Mouse (Mus musculus): ENCODE data around the gene Chmp6.

Chmp6 gene

GRCm38 (mm10) chr11:119935457-119935856 lies 22.2 kb downstream of the Chmp6 start:
- peak; percentile 50 to 73 for DNase-seq (ENCODE audit: low read depth in 2 of 2, low spot score in 2 of 2)

- DNase-seq (ENCODE audit: low read depth in 2 of 2, low spot score in 2 of 2), result no peak
Observed at GRCm38 (mm10) chr11:119936456-119936855, 23.2 kb downstream of the Chmp6 start.

GRCm38 (mm10) chr11:119937216-119937615 lies 24.0 kb downstream of the Chmp6 start:
- no peak for DNase-seq (ENCODE audit: low read depth in 2 of 2, low spot score in 2 of 2)

GRCm38 (mm10) chr11:119937772-119938502 lies 24.7 kb downstream of the Chmp6 start:
- DNase-seq (ENCODE audit: low read depth in 2 of 2, low spot score in 2 of 2), result no peak

GRCm38 (mm10) chr11:119939073-119939710 lies 26.0 kb downstream of the Chmp6 start:
- no peak for DNase-seq (ENCODE audit: low read depth in 2 of 2, low spot score in 2 of 2)

- DNase-seq (ENCODE audit: low read depth in 2 of 2, low spot score in 2 of 2), result no peak
Observed at GRCm38 (mm10) chr11:119939711-119940106, 26.5 kb downstream of the Chmp6 start.

GRCm38 (mm10) chr11:119940142-119940541 lies 26.9 kb downstream of the Chmp6 start:
- DNase-seq (ENCODE audit: low read depth in 2 of 2, low spot score in 2 of 2), result no peak

GRCm38 (mm10) chr11:119941794-119942193 lies 28.6 kb downstream of the Chmp6 start:
- DNase-seq (ENCODE audit: low read depth in 2 of 2, low spot score in 2 of 2), result no peak

- no peak for DNase-seq (ENCODE audit: low read depth in 2 of 2, low spot score in 2 of 2)
Observed at GRCm38 (mm10) chr11:119942201-119942726, 29.0 kb downstream of the Chmp6 start.

- DNase-seq (ENCODE audit: low read depth in 2 of 2, low spot score in 2 of 2), result peak; percentile 98 to 99
Observed at GRCm38 (mm10) chr11:119942727-119943427, 29.6 kb downstream of the Chmp6 start, which contains the start of gene Baiap2. Gene Baiap2, plus strand, starts transcription at chr11:119942763.

GRCm38 (mm10) chr11:119943428-119943988 lies 30.3 kb downstream of the Chmp6 start:
- peak in 1 of 2 experiments; percentile 35 for DNase-seq (ENCODE audit: low read depth in 2 of 2, low spot score in 2 of 2)

- no peak for DNase-seq (ENCODE audit: low read depth in 2 of 2, low spot score in 2 of 2)
Observed at GRCm38 (mm10) chr11:119945343-119945742, 32.1 kb downstream of the Chmp6 start.

GRCm38 (mm10) chr11:119947426-119947825 lies 34.2 kb downstream of the Chmp6 start:
- no peak for DNase-seq (ENCODE audit: low read depth in 2 of 2, low spot score in 2 of 2)

GRCm38 (mm10) chr11:119947897-119948296 lies 34.7 kb downstream of the Chmp6 start:
- DNase-seq (ENCODE audit: low read depth in 2 of 2, low spot score in 2 of 2), result no peak

- DNase-seq (ENCODE audit: low read depth in 2 of 2, low spot score in 2 of 2), result no peak
Observed at GRCm38 (mm10) chr11:119948305-119948704, 35.1 kb downstream of the Chmp6 start.

- DNase-seq (ENCODE audit: low read depth in 2 of 2, low spot score in 2 of 2), result no peak
Observed at GRCm38 (mm10) chr11:119948803-119949202, 35.6 kb downstream of the Chmp6 start.

- DNase-seq (ENCODE audit: low read depth in 2 of 2, low spot score in 2 of 2), result no peak
Observed at GRCm38 (mm10) chr11:119950535-119950934, 37.3 kb downstream of the Chmp6 start.

GRCm38 (mm10) chr11:119951326-119951725 lies 38.1 kb downstream of the Chmp6 start:
- DNase-seq (ENCODE audit: low read depth in 2 of 2, low spot score in 2 of 2), result no peak

GRCm38 (mm10) chr11:119952429-119953224 lies 39.4 kb downstream of the Chmp6 start:
- DNase-seq (ENCODE audit: low read depth in 2 of 2, low spot score in 2 of 2), result no peak

- DNase-seq (ENCODE audit: low read depth in 2 of 2, low spot score in 2 of 2), result no peak
Observed at GRCm38 (mm10) chr11:119954233-119954632, 41.0 kb downstream of the Chmp6 start.
